Mouse (Mus musculus) T-cell, adult 2 months (primary cell): Measurements from ENCODE around the gene Midn.
A peak's percentile ranks its signal among the peaks of the same experiment; 100 is the strongest.

Source experiments
- DNase-seq: peaks from one replicate; pipeline ENCODE4 v3.0.0; 2022; ENCODE audit warnings: low spot score

Midn gene

DNA sequence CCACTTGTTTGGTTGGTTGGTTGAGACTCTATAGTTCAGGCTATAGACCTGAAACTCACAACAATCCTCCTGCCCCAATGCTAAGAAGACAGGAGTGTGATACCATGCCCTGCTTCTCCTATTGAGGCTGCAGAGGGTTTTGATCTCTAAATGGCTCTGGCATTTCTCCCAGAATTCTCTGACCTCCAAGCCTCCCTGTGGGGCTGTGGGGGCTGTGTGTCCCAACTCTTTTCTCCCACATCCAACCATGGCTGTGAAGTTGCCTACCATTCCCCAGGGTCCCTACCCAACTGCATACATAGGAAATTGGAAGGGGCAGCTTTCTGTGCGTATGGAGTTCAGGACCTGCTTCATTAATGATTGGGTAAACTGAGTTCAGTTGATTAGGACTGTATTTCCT is 48.1 kb downstream of the Midn start:
- no peak for DNase-seq

DNA sequence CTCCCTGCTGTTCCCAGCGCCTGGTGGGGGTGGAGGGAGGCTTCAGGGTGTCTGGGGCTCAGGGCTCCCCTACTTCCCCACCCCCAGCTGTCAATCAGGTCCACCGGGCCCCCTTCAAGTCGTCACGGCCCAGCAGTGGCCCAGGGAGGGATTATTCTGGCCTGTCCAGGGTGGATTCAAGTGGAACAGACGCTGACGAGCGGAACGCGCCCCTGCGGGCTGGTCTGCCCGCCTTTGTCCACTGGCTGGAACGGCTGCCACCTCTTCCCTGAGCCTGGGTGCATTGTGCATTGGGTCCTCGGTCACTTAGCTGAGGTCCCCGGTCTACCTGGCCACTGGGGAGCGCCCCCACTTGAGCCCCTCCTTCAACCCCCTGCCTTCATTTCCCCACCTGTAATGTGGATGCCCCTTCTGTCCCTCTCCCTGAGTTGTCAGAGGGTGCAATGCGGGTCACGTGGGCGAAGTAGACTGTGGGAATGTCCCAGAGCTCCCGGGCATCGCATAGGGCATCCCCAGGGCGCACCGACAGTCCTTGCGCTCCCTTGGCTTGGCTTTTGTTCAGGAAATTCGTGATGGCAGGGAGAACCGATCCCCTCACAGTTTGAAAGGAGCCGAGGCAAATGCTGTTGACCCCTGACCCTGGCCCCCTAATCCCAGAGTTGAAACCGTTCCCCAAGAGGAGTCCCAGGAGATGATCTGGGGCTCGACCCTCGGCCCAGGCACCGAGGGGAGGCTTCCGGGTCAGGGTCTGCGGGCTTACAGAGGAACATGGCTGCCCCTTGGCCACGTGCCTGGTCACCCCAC is 48.9 kb downstream of the Midn start:
- DNase-seq = no peak

DNA sequence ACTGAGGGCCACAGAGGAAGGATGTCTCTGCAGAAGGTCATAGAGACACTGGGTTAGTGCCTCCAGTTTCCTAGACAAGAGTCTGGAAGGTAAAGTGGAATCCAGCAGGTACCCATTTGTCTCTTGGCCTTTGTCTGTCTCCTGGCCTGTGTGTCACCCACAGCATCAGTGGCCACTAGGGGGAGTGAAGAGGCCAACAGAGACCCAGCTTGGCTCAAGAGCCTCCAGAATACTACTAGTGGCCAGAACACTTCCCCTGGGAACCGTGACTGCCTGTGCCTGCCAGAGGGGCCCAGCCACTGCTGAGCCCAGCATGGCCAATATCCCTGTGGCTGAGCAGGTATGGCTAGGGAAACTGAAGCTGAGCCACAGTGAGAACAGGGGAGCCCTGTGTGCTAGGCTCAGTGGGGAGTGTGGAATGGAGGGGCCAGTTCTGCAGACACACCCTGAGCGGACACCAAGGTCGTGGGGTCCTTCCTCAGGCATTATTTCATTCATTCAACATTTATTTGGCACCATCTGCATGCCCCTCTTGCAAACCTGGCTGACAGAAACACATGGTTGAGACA is 51.5 kb downstream of the Midn start:
- peak; percentile 76 for DNase-seq

DNA sequence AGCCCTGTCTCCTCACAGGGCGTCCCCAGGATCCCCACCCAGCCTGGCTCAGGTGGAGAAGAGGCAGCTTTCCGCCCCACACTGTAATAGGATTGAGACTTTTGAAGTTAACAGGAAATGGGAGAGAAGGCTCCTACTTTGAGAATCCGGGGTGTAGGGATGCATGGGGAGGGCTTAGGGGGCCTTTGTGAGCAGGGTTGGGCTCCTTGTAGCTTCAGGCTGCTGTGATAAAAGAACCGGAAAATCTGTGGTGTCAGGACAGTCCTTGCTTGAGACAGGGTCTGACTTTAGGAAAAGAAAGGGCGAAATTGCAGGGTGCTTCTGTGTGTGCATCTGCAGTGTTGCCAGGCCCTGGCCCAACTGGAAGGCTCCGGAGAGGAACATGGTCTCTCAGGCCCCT is 52.4 kb downstream of the Midn start:
- no peak for DNase-seq

DNA sequence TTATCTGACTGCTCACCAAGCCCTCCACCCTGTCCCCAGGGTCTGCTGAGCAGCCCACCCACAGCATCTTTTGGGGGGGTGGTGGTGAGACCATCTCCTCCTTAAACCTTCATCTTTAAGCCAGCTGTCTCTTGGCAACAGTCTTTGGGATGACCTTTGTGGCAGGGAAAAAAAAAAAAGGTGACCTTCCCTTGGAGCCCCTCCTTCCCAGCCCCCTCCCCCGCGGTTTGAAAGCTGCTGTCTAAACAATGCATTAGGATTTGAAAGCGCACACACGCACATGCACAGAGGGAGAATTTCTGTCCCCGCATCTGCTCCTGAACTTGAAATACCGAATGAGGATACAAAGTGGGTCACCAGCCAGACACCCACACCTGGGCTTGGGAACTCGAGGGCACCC is 56.0 kb downstream of the Midn start:
- no peak for DNase-seq

DNA sequence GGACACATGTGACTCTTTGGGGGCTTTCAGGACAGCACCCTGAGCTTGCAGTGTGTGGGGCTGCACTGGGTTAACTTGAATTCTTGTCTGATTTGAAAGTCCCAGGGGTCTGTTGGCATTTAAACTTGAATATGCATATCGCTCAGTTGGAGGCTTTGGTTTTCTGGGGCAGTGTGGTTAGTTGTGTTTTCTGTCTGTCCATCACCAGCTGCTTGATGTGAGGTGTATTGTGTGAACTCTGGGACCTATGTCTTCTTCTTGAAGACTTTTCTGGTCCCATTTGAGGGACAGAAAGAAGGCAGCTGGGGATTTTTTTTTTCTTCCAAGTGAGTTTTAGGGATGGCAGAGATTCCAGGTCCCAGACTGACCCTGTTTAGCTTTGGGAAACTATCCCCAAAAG is 59.1 kb downstream of the Midn start:
- DNase-seq = no peak

DNA sequence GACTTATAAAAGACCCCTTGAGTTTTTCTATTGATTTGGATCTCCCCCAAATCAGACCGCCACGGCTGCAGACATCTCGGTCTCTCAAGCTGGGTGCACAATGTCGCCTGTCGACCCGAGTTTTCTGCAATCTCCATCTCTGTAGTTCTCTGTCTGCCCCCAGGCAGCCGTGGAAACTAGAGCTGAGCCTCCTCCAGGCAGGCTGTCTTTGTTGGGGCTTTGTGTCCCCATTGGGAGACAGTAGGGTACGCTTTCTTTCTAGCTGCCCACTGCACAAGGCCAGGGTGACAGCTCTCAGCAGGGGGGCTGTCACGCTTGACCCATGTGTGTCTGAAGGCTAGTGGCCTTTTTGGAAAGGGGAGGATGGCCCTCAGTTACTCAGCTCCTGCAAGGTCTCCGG is 59.6 kb downstream of the Midn start:
- no peak for DNase-seq
